Mouse (Mus musculus) heart, postnatal 14 days (tissue): ENCODE data around the gene Nxpe5. TPM values are rescaled to one million over a fixed set of nuclear protein-coding genes. Genes with fewer than 3 reads are reported as not detected.

Source experiments
- DNase-seq, 2 experiments: peaks; one replicate each; pipeline ENCODE4 v3.0.0; 2021 to 2022
- intact Hi-C: fragments of 180-260 bp; cut with DNase I; formaldehyde crosslinking; loops from one replicate; pipeline ENCODE4 v1.15.1; 2025
- total RNA-seq, 2 experiments: library from RNA; stranded (reverse); gene quantifications; 2 replicates each; pipeline ENCODE4 v1.2.3; 2021

Gene Nxpe5
- total RNA-seq, 2 experiments from 2014 or later: 0.71 to 0.98 TPM

GRCm38 (mm10) chr5:138241511-138241910 is 15.8 kb downstream of the Nxpe5 start:
- no peak for DNase-seq
- intact Hi-C loops: no loop called here

GRCm38 (mm10) chr5:138251144-138251543 is 25.4 kb downstream of the Nxpe5 start:
- DNase-seq: no peak

GRCm38 (mm10) chr5:138253061-138253460 is 27.4 kb downstream of the Nxpe5 start:
- no peak for DNase-seq
- intact Hi-C loops: no loop called here

More at GRCm38 (mm10) chr5:138251144-138251543, 25.4 kb downstream of the Nxpe5 start:
- intact Hi-C loops: loop anchor here (2.0 kb wide), 1 partner anchor 50 kb away; no protein-coding TSS in a partner anchor

GRCm38 (mm10) chr5:138255353-138256093 is 29.8 kb downstream of the Nxpe5 start, which contains the start of gene Lamtor4:
Lamtor4 (plus strand) TSS chr5:138255482.
- DNase-seq: peak; percentile 88 to 91
- intact Hi-C loops: loop anchor here (5.0 kb wide), 1 partner anchor 187 kb away; the partner anchor contains the start of gene Zfp157

- intact Hi-C loops: loop anchor here (5.0 kb wide), 1 partner anchor 186 kb away; the partner anchor contains the start of gene Zfp157
- no peak for DNase-seq
These were observed 30.4 kb downstream of the Nxpe5 start for GRCm38 (mm10) chr5:138256094-138256467.

- intact Hi-C loops: loop anchor here (5.0 kb wide), 1 partner anchor 185 kb away; the partner anchor contains the start of gene Zfp157
- no peak for DNase-seq
These were observed 31.4 kb downstream of the Nxpe5 start for GRCm38 (mm10) chr5:138256966-138257584.

- intact Hi-C loops: loop anchor here (5.0 kb wide), 1 partner anchor 185 kb away; the partner anchor contains the start of gene Zfp157
- no peak for DNase-seq
These were observed 31.9 kb downstream of the Nxpe5 start for GRCm38 (mm10) chr5:138257585-138257978.

- DNase-seq: no peak
- intact Hi-C loops: loop anchor here (5.0 kb wide), 1 partner anchor 184 kb away; the partner anchor contains the start of gene Zfp157
These were observed 32.4 kb downstream of the Nxpe5 start for GRCm38 (mm10) chr5:138258078-138258477.

GRCm38 (mm10) chr5:138258542-138258941 is 32.8 kb downstream of the Nxpe5 start:
- intact Hi-C loops: loop anchor here (5.0 kb wide), 1 partner anchor 184 kb away; the partner anchor contains the start of gene Zfp157
- no peak for DNase-seq

GRCm38 (mm10) chr5:138258993-138259392 is 33.3 kb downstream of the Nxpe5 start:
- intact Hi-C loops: loop anchor here (5.0 kb wide), 1 partner anchor 183 kb away; the partner anchor contains the start of gene Zfp157
- no peak for DNase-seq

- DNase-seq: no peak
- intact Hi-C loops: loop anchor here (5.0 kb wide), 1 partner anchor 192 kb away; no protein-coding TSS in a partner anchor
These were observed 34.4 kb downstream of the Nxpe5 start for GRCm38 (mm10) chr5:138260051-138260450.

- intact Hi-C loops: loop anchor here (5.0 kb wide), 1 partner anchor 191 kb away; no protein-coding TSS in a partner anchor
- DNase-seq: no peak
These were observed 35.1 kb downstream of the Nxpe5 start for GRCm38 (mm10) chr5:138260834-138261233.

GRCm38 (mm10) chr5:138262001-138262400 is 36.3 kb downstream of the Nxpe5 start:
- no peak for DNase-seq
- intact Hi-C loops: loop anchor here (5.0 kb wide), 1 partner anchor 190 kb away; no protein-coding TSS in a partner anchor

- DNase-seq: no peak
- intact Hi-C loops: loop anchor here (5.0 kb wide), 1 partner anchor 190 kb away; no protein-coding TSS in a partner anchor
These were observed 37.0 kb downstream of the Nxpe5 start for GRCm38 (mm10) chr5:138262582-138263240.

GRCm38 (mm10) chr5:138263260-138264206 is 37.8 kb downstream of the Nxpe5 start, which contains the start of gene BC037034:
BC037034 (minus strand) TSS chr5:138264033.
- intact Hi-C loops: loop anchor here (5.0 kb wide), 1 partner anchor 189 kb away; no protein-coding TSS in a partner anchor
- DNase-seq: peak; percentile 88 to 92

GRCm38 (mm10) chr5:138264207-138264578 is 38.5 kb downstream of the Nxpe5 start:
- DNase-seq: no peak
- intact Hi-C loops: loop anchor here (5.0 kb wide), 1 partner anchor 188 kb away; no protein-coding TSS in a partner anchor

- intact Hi-C loops: no loop called here
- no peak for DNase-seq
These were observed 40.0 kb downstream of the Nxpe5 start for GRCm38 (mm10) chr5:138265712-138266111.

GRCm38 (mm10) chr5:138267114-138267513 is 41.4 kb downstream of the Nxpe5 start:
- intact Hi-C loops: no loop called here

GRCm38 (mm10) chr5:138268980-138269379 is 43.3 kb downstream of the Nxpe5 start:
- no peak for DNase-seq

More at GRCm38 (mm10) chr5:138267114-138267513, 41.4 kb downstream of the Nxpe5 start:
- DNase-seq: no peak

More at GRCm38 (mm10) chr5:138268980-138269379, 43.3 kb downstream of the Nxpe5 start:
- intact Hi-C loops: no loop called here
